Mouse (Mus musculus): Measurements from ENCODE around the gene Thoc5. TPM values are rescaled to one million over a fixed set of nuclear protein-coding genes. Genes with fewer than 3 reads are reported as not detected.

The Thoc5 gene
- polyA plus RNA-seq, 1 experiment from 2014 or later: 27.9 TPM

- Histone ChIP-seq H3K4me2 (ENCODE audit: low read depth, low read length) (peak overlapping the region; percentile 17), H3K36me3 (ENCODE audit: control insufficient read depth, insufficient read depth, low read length) (no peaks in the 10 kb centered on the region), H3K9ac (ENCODE audit: low read depth, low read length) (no peak overlapping the region), H3K4me1 (ENCODE audit: control insufficient read depth, insufficient read depth, low read length) (peaks cover 14% of the 10 kb centered on the region), H3K9me3 (ENCODE audit: control insufficient read depth, low read length) (no peaks in the 10 kb centered on the region), H3K27ac (replicated peaks; ENCODE audit: low read depth, low read length) (peak overlapping the region; percentile 76), H3K4me3 (ENCODE audit: low read depth, low read length) (no peak overlapping the region; the same call in 1 of the 2 replicates), H3K27me3 (replicated peaks; ENCODE audit: control insufficient read depth, insufficient read depth, low read length) (no peaks in the 10 kb centered on the region)
- 17% methylated on average over 10 of the region's 11 CpGs for WGBS
- ATAC-seq (ENCODE audit: low read depth) (peak; percentile 77), DNase-seq (ENCODE audit: low spot score) (peak; percentile 77)
Measured at GRCm38 (mm10) chr11:4861816-4862604, 33.1 kb upstream of the Thoc5 start.

- DNase-seq (ENCODE audit: low spot score) (no peak), ATAC-seq (ENCODE audit: low read depth) (no peak)
- Histone ChIP-seq H3K36me3 (ENCODE audit: control insufficient read depth, insufficient read depth, low read length) (no peaks in the 10 kb centered on the region), H3K4me3 (ENCODE audit: low read depth, low read length) (no peak overlapping the region), H3K27ac (replicated peaks; ENCODE audit: low read depth, low read length) (no peak overlapping the region), H3K27me3 (replicated peaks; ENCODE audit: control insufficient read depth, insufficient read depth, low read length) (no peaks in the 10 kb centered on the region), H3K4me2 (ENCODE audit: low read depth, low read length) (peak overlapping the region; percentile 17), H3K9me3 (ENCODE audit: control insufficient read depth, low read length) (no peaks in the 10 kb centered on the region), H3K4me1 (ENCODE audit: control insufficient read depth, insufficient read depth, low read length) (peaks cover 14% of the 10 kb centered on the region), H3K9ac (ENCODE audit: low read depth, low read length) (no peak overlapping the region)
- 88% methylated on average over 1 of the region's 1 CpGs for WGBS
Measured at GRCm38 (mm10) chr11:4862730-4863129, 32.4 kb upstream of the Thoc5 start.

- peak; percentile 87 for DNase-seq (ENCODE audit: low spot score)
- peaks cover 14% of the 10 kb centered on the region for H3K4me1 ChIP-seq (ENCODE audit: control insufficient read depth, insufficient read depth, low read length)
- H3K9ac ChIP-seq (ENCODE audit: low read depth, low read length): no peak overlapping the region
- no peak for ATAC-seq (ENCODE audit: low read depth)
- WGBS: 29% methylated on average over 10 of the region's 10 CpGs
- no peaks in the 10 kb centered on the region for H3K27me3 ChIP-seq (replicated peaks; ENCODE audit: control insufficient read depth, insufficient read depth, low read length)
- no peak overlapping the region for H3K4me3 ChIP-seq (ENCODE audit: low read depth, low read length)
- no peak overlapping the region for H3K27ac ChIP-seq (replicated peaks; ENCODE audit: low read depth, low read length)
- no peaks in the 10 kb centered on the region for H3K36me3 ChIP-seq (ENCODE audit: control insufficient read depth, insufficient read depth, low read length)
- H3K9me3 ChIP-seq (ENCODE audit: control insufficient read depth, low read length): no peaks in the 10 kb centered on the region
- H3K4me2 ChIP-seq (ENCODE audit: low read depth, low read length): no peak overlapping the region
Measured at GRCm38 (mm10) chr11:4865645-4866251, 29.4 kb upstream of the Thoc5 start.

- ATAC-seq (ENCODE audit: low read depth) (peak; percentile 96), DNase-seq (ENCODE audit: low spot score) (peak; percentile 91)
- 2% methylated on average over 30 of the region's 30 CpGs for WGBS
- H3K4me3 ChIP-seq (ENCODE audit: low read depth, low read length): peak within 1 kb of the TSS; percentile 73
- peaks cover 6% of the 10 kb centered on the region for H3K4me1 ChIP-seq (ENCODE audit: control insufficient read depth, insufficient read depth, low read length)
- peak within 1 kb of the TSS; percentile 70 for H3K9ac ChIP-seq (ENCODE audit: low read depth, low read length)
- peaks cover 5% of the 10 kb centered on the region; the same call in 1 of the 2 replicates for H3K36me3 ChIP-seq (ENCODE audit: control insufficient read depth, insufficient read depth, low read length)
- H3K4me2 ChIP-seq (ENCODE audit: low read depth, low read length): peak within 1 kb of the TSS; percentile 70
- no peaks in the 10 kb centered on the region for H3K9me3 ChIP-seq (ENCODE audit: control insufficient read depth, low read length)
- H3K27ac ChIP-seq (replicated peaks; ENCODE audit: low read depth, low read length): no peak within 1 kb of the TSS
- no peaks in the 10 kb centered on the region for H3K27me3 ChIP-seq (replicated peaks; ENCODE audit: control insufficient read depth, insufficient read depth, low read length)
Measured at GRCm38 (mm10) chr11:4873755-4874475, 21.2 kb upstream of the Thoc5 start, which contains the start of gene Nipsnap1. TSS of gene Nipsnap1 (plus strand) at chr11:4873951.

- peak; percentile 50; the same call in 1 of the 2 replicates for ATAC-seq (ENCODE audit: low read depth)
- DNase-seq (ENCODE audit: low spot score): no peak
- H3K4me1 ChIP-seq (ENCODE audit: control insufficient read depth, insufficient read depth, low read length): peaks cover 6% of the 10 kb centered on the region
- no peak overlapping the region for H3K27ac ChIP-seq (replicated peaks; ENCODE audit: low read depth, low read length)
- H3K36me3 ChIP-seq (ENCODE audit: control insufficient read depth, insufficient read depth, low read length): peaks cover 5% of the 10 kb centered on the region; the same call in 1 of the 2 replicates
- H3K9me3 ChIP-seq (ENCODE audit: control insufficient read depth, low read length): no peaks in the 10 kb centered on the region
- H3K27me3 ChIP-seq (replicated peaks; ENCODE audit: control insufficient read depth, insufficient read depth, low read length): no peaks in the 10 kb centered on the region
- H3K9ac ChIP-seq (ENCODE audit: low read depth, low read length): peak overlapping the region; percentile 70
- peak overlapping the region; percentile 70 for H3K4me2 ChIP-seq (ENCODE audit: low read depth, low read length)
- H3K4me3 ChIP-seq (ENCODE audit: low read depth, low read length): peak overlapping the region; percentile 73
- 4% methylated on average over 5 of the region's 10 CpGs for whole genome bisulfite sequencing
Measured at GRCm38 (mm10) chr11:4874551-4874950, 20.6 kb upstream of the Thoc5 start.

GRCm38 (mm10) chr11:4881087-4881486, 14.0 kb upstream of the Thoc5 start:
- no peak for ATAC-seq (ENCODE audit: low read depth)
- H3K9me3 ChIP-seq (ENCODE audit: control insufficient read depth, low read length): no peaks in the 10 kb centered on the region
- H3K4me1 ChIP-seq (ENCODE audit: control insufficient read depth, insufficient read depth, low read length): no peaks in the 10 kb centered on the region
- no peak for DNase-seq (ENCODE audit: low spot score)
- H3K4me2 ChIP-seq (ENCODE audit: low read depth, low read length): no peak overlapping the region
- H3K27me3 ChIP-seq (replicated peaks; ENCODE audit: control insufficient read depth, insufficient read depth, low read length): no peaks in the 10 kb centered on the region
- H3K27ac ChIP-seq (replicated peaks; ENCODE audit: low read depth, low read length): no peak overlapping the region
- H3K9ac ChIP-seq (ENCODE audit: low read depth, low read length): no peak overlapping the region
- WGBS: 68% methylated on average over 4 of the region's 4 CpGs
- no peak overlapping the region for H3K4me3 ChIP-seq (ENCODE audit: low read depth, low read length)
- peaks cover 27% of the 10 kb centered on the region for H3K36me3 ChIP-seq (ENCODE audit: control insufficient read depth, insufficient read depth, low read length)

GRCm38 (mm10) chr11:4882892-4883627, 12.1 kb upstream of the Thoc5 start:
- H3K27me3 ChIP-seq (replicated peaks; ENCODE audit: control insufficient read depth, insufficient read depth, low read length): no peaks in the 10 kb centered on the region
- peaks cover 21% of the 10 kb centered on the region; the same call in 1 of the 2 replicates for H3K36me3 ChIP-seq (ENCODE audit: control insufficient read depth, insufficient read depth, low read length)
- no peak overlapping the region for H3K9ac ChIP-seq (ENCODE audit: low read depth, low read length)
- H3K4me3 ChIP-seq (ENCODE audit: low read depth, low read length): no peak overlapping the region
- no peak overlapping the region for H3K27ac ChIP-seq (replicated peaks; ENCODE audit: low read depth, low read length)
- WGBS: 54% methylated on average over 14 of the region's 14 CpGs
- no peak for ATAC-seq (ENCODE audit: low read depth)
- H3K4me1 ChIP-seq (ENCODE audit: control insufficient read depth, insufficient read depth, low read length): no peaks in the 10 kb centered on the region
- peak; percentile 29 for DNase-seq (ENCODE audit: low spot score)
- H3K9me3 ChIP-seq (ENCODE audit: control insufficient read depth, low read length): no peaks in the 10 kb centered on the region
- H3K4me2 ChIP-seq (ENCODE audit: low read depth, low read length): no peak overlapping the region

- Histone ChIP-seq H3K4me1 (ENCODE audit: control insufficient read depth, insufficient read depth, low read length) (no peaks in the 10 kb centered on the region), H3K4me3 (ENCODE audit: low read depth, low read length) (no peak overlapping the region), H3K36me3 (ENCODE audit: control insufficient read depth, insufficient read depth, low read length) (peaks cover 44% of the 10 kb centered on the region), H3K4me2 (ENCODE audit: low read depth, low read length) (no peak overlapping the region), H3K9ac (ENCODE audit: low read depth, low read length) (no peak overlapping the region), H3K27me3 (replicated peaks; ENCODE audit: control insufficient read depth, insufficient read depth, low read length) (no peaks in the 10 kb centered on the region), H3K9me3 (ENCODE audit: control insufficient read depth, low read length) (no peaks in the 10 kb centered on the region), H3K27ac (replicated peaks; ENCODE audit: low read depth, low read length) (no peak overlapping the region)
- ATAC-seq (ENCODE audit: low read depth): no peak
- WGBS: 57% methylated on average over 2 of the region's 2 CpGs
- DNase-seq (ENCODE audit: low spot score): no peak
Measured at GRCm38 (mm10) chr11:4885385-4885903, 9.7 kb upstream of the Thoc5 start.
